In genomic region chr8:42891658-42892057, GRCm38 (mm10) we compare ENCODE assay signal across 23 mouse cellular contexts.
A peak's percentile ranks its signal among the peaks of the same experiment; 100 is the strongest.
DNase-seq lines count a peak whose midpoint lies in the region; ATAC-seq lines count a peak whose summit lies in the region.
"Had no signal": no experiment of that assay in that cellular context is flagged by ENCODE, and none has a peak within 500 bp of the region (broad histone marks: within the 10 kb centered on the region; RNA-seq: fewer than 3 reads in every experiment).

No protein-coding gene starts in this region.

- no peak overlapping the region for H3K4me3 ChIP-seq in liver, embryonic 11.5 days (ENCODE audit: low read depth, low read length)
- H3K4me3 ChIP-seq: embryonic facial prominence, embryonic 13.5 days; embryonic facial prominence, embryonic 15.5 days; erythroblast, embryonic 14.5 days; forebrain, embryonic 10.5 days; forebrain, embryonic 12.5 days had no signal

- H3K4me1 ChIP-seq in liver, embryonic 11.5 days (replicated peaks; ENCODE audit: control insufficient read depth, insufficient read depth, low read length) = no peaks in the 10 kb centered on the region
- H3K4me1 ChIP-seq: embryonic facial prominence, embryonic 13.5 days; embryonic facial prominence, embryonic 15.5 days; forebrain, embryonic 10.5 days; forebrain, embryonic 12.5 days had no signal

- no peaks in the 10 kb centered on the region for H3K36me3 ChIP-seq in liver, embryonic 11.5 days (ENCODE audit: control insufficient read depth, insufficient read depth, low read length)
- H3K36me3 ChIP-seq: embryonic facial prominence, embryonic 13.5 days; embryonic facial prominence, embryonic 15.5 days; forebrain, embryonic 10.5 days; forebrain, embryonic 12.5 days had no signal

- H3K27ac ChIP-seq in liver, embryonic 11.5 days (ENCODE audit: low read depth, low read length) = no peak overlapping the region
- H3K27ac ChIP-seq: embryonic facial prominence, embryonic 13.5 days; embryonic facial prominence, embryonic 15.5 days; forebrain, embryonic 10.5 days; forebrain, embryonic 12.5 days had no signal

- H3K27me3 ChIP-seq in liver, embryonic 11.5 days (replicated peaks; ENCODE audit: control insufficient read depth, insufficient read depth, low read length) = no peaks in the 10 kb centered on the region
- H3K27me3 ChIP-seq: embryonic facial prominence, embryonic 13.5 days; embryonic facial prominence, embryonic 15.5 days; forebrain, embryonic 12.5 days had no signal

- H3K9me3 ChIP-seq in liver, embryonic 11.5 days (ENCODE audit: control insufficient read depth, low read length) = no peaks in the 10 kb centered on the region
- H3K9me3 ChIP-seq: embryonic facial prominence, embryonic 13.5 days; embryonic facial prominence, embryonic 15.5 days; forebrain, embryonic 10.5 days; forebrain, embryonic 12.5 days had no signal

- ATAC-seq in frontal cortex, adult (ENCODE audit: low TSS enrichment) = peak; percentile 78
- no peak for ATAC-seq in liver, embryonic 11.5 days (replicated peaks; ENCODE audit: low FRiP score)
- ATAC-seq: activated CD4-positive, CD25-positive, alpha-beta regulatory T cell, adult 4 months; forebrain, embryonic 14.5 days; forebrain, embryonic 16.5 days had no signal

- no peak overlapping the region for H3K9ac ChIP-seq in liver, embryonic 11.5 days (ENCODE audit: low read depth, low read length)
- H3K9ac ChIP-seq: embryonic facial prominence, embryonic 13.5 days; embryonic facial prominence, embryonic 15.5 days; forebrain, embryonic 12.5 days had no signal

- no peak for DNase-seq in frontal cortex, postnatal 14 days (ENCODE audit: low spot score in 2 of 2)
- peak; percentile 3 for DNase-seq in right cerebral cortex, adult 18-20 months
- DNase-seq in right cerebral cortex, postnatal 4 days = no peak
- peak; percentile 28 for DNase-seq in brain, adult 2 months (ENCODE audit: low read depth, low spot score)
- no peak for DNase-seq in liver, embryonic 11.5 days (ENCODE audit: low spot score)
- DNase-seq: adrenal gland, adult 8-10 months; adrenal gland, postnatal 14 days; adrenal gland, postnatal 36 days; cerebellum, adult 11 months; cerebellum, adult 18-20 months; cerebellum, adult 8-10 months; cerebellum, postnatal 14 days; cerebellum, postnatal 36 days; embryo, embryonic 11 days had no signal

- H3K4me2 ChIP-seq in liver, embryonic 11.5 days = no peak overlapping the region
- H3K4me2 ChIP-seq: embryonic facial prominence, embryonic 13.5 days; embryonic facial prominence, embryonic 15.5 days; forebrain, embryonic 12.5 days had no signal

- WGBS in liver, embryonic 11.5 days = 77% methylated on average over 5 of the region's 5 CpGs

Comparison
In these comparisons a context has a peak if more than half of its experiments do, and no peak if none do; other contexts are left out.
1. DNase-seq: peak in right cerebral cortex, adult 18-20 months (single experiment) and brain, adult 2 months (single experiment); none in frontal cortex, postnatal 14 days (0 of 2), right cerebral cortex, postnatal 4 days (single experiment) and liver, embryonic 11.5 days (single experiment).